Mouse (Mus musculus) gastrocnemius, postnatal 10 days (tissue): ENCODE data around the gene Sh3gl3. TPM values are rescaled to one million over a fixed set of nuclear protein-coding genes. Genes with fewer than 3 reads are reported as not detected.

Experiments
- total RNA-seq, 2 experiments: library from RNA; stranded (reverse); gene quantifications; 2 replicates each; pipeline ENCODE4 v1.2.3; 2021

Sh3gl3 gene
- total RNA-seq, 2 experiments from 2014 or later: 3.2 to 3.8 TPM

Other genes with a start within 250 kb of the Sh3gl3 start
- 1 to 10 TPM; 6.1 to 8.7 TPM for gene Hdgfl3, start 239.4 kb upstream of the Sh3gl3 start, total RNA-seq
- not detected for gene Bnc1, start 181.5 kb upstream of the Sh3gl3 start, total RNA-seq
- 10 to 100 TPM; 11.1 to 12.3 TPM for gene Adamtsl3, start 161.9 kb downstream of the Sh3gl3 start, total RNA-seq